Mouse (Mus musculus) bone marrow macrophage, adult 2 months (primary cell): Measurements from ENCODE around the gene Myh6.

Experiments used
- CTCF ChIP-seq: IDR thresholded peaks from 2 replicates; pipeline ENCODE4 v1.5.1; 2012; ENCODE audit warnings: low read depth, mild to moderate bottlenecking, low read length, moderate library complexity
- POLR2A ChIP-seq: IDR thresholded peaks from 2 replicates; pipeline ENCODE4 v1.6.1; 2012; ENCODE audit warnings: mild to moderate bottlenecking, low read depth, low read length, borderline replicate concordance

DNA sequence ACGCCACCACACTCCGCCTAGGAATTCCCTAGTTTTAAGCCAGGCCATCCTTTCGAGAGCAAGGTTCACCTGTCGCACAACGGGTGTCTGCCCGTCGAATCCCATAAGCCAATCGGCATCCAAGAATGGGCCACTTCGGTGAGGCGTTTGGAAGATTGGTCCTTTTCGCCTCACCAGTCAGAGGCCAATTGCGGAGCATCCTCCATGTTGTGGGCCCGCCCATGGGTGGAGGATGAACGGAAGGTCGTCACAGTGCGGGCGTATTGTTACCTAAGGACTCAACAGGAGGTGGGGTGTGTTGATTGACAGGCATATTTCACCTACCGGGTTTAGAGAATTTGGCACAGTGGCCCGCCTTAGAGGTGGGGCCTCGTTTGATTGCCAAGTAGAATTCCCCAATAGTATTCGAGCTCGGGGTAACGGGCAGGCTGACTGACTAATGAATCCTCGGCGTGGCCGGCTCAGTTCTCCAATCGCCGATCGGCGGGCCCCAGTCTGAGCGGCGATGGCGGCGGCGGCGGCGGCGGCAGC lies 73.0 kb downstream of the Myh6 start:
- TF ChIP-seq POLR2A (no peak), CTCF (no peak)
